12 mouse cellular contexts compared by ENCODE assay signal in the genomic region with DNA sequence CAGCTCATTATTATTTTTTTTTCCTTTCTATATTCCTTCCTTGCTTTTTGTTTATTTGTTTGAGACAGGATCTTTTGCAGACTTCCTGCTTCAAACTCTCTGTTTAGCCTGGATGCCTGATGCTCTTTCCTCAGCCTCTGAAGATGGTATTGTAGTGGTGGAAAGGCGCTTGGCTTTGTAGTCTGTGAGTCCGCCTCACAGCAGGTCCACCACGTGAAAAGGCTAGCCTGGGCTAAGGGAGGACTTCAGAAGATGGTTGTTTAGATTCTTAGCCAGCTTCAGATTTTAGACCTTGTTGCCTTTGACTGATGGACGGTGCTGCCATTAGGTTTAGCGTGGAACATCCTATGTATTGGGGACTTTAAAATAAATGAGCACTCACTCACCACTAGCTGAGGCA. TPM values are rescaled to one million over a fixed set of nuclear protein-coding genes. Genes with fewer than 3 reads are reported as not detected.
DNase-seq lines count a peak whose midpoint lies in the region; ATAC-seq and TF ChIP-seq lines count a peak whose summit lies in the region.
"Had no signal": no experiment of that assay in that cellular context is flagged by ENCODE, and none has a peak within 500 bp of the region (broad histone marks: within the 10 kb centered on the region; RNA-seq: fewer than 3 reads in every experiment).

No protein-coding gene starts in this region.

- ATAC-seq in heart, embryonic 14.5 days (ENCODE audit: insufficient number of reproducible peaks, insufficient read depth, low FRiP score, low read depth), result no peak
- no peak for ATAC-seq in heart, embryonic 16.5 days (replicated peaks; ENCODE audit: extremely low read depth, insufficient read depth, low FRiP score)
- ATAC-seq in liver, embryonic 12.5 days, result no peak

- DNase-seq in heart, postnatal 10 days, result no peak
- no peak for DNase-seq in cerebellum, postnatal 10 days
- DNase-seq in embryo, embryonic 10 days (ENCODE audit: low spot score), result no peak
- DNase-seq in layer of hippocampus, adult 11-12 months (ENCODE audit: low spot score), result no peak
- DNase-seq: cerebellum, postnatal 36 days; gastrocnemius, postnatal 14 days; thymus, adult 18-20 months had no signal

- H3K9me3 ChIP-seq in heart, embryonic 14.5 days (ENCODE audit: control insufficient read depth, low read length), result no peaks in the 10 kb centered on the region
- no peaks in the 10 kb centered on the region for H3K9me3 ChIP-seq in heart, embryonic 16.5 days (replicated peaks; ENCODE audit: control insufficient read depth, low read length)
- no peaks in the 10 kb centered on the region for H3K9me3 ChIP-seq in liver, embryonic 12.5 days (replicated peaks)

- intact Hi-C loops in heart, postnatal 10 days (cut with DNase I), result loop anchor here (2.0 kb wide), 2 partner anchors 43 to 73 kb away; no protein-coding TSS in a partner anchor

- no peak for TF ChIP-seq CTCF in cortical plate, adult 2 months (IDR thresholded peaks at IDR 0.05; ENCODE audit: extremely low read depth, insufficient read depth, low read length)

- H3K9ac ChIP-seq in heart, embryonic 14.5 days (ENCODE audit: low read length), result no peak overlapping the region
- H3K9ac ChIP-seq in heart, embryonic 16.5 days (ENCODE audit: low read length), result no peak overlapping the region; the same call in 1 of the 2 replicates
- H3K9ac ChIP-seq in liver, embryonic 12.5 days, result no peak overlapping the region

- 0 out of 4 replicates have a peak overlapping the region, but pooled peaks of 1 of the 2 experiments have one; percentile 83 for H3K4me3 ChIP-seq in heart, embryonic 14.5 days (ENCODE audit: control insufficient read depth in 1 of 2, insufficient read depth in 1 of 2, low read depth in 1 of 2, low read length in 2 of 2)
- peak overlapping the region; percentile 7; the same call in 1 of the 2 replicates for H3K4me3 ChIP-seq in cortical plate, adult 2 months (ENCODE audit: insufficient read depth, low read length)
- no peak overlapping the region for H3K4me3 ChIP-seq in heart, embryonic 16.5 days (ENCODE audit: low read length)
- H3K4me3 ChIP-seq in liver, embryonic 12.5 days, result 0 out of 2 replicates have a peak overlapping the region, but pooled peaks have one; percentile 69
- H3K4me3 ChIP-seq: megakaryocyte, embryonic 14.5 days had no signal

- H3K4me1 ChIP-seq in heart, embryonic 14.5 days (ENCODE audit: control insufficient read depth in 2 of 2, insufficient read depth in 2 of 2, low read length in 2 of 2), result peaks cover 0 to 6% of the 10 kb centered on the region in 2 experiments; a peak in 1 of 4 replicates
- no peaks in the 10 kb centered on the region for H3K4me1 ChIP-seq in cortical plate, adult 2 months (ENCODE audit: control insufficient read depth, insufficient read depth, low read length)
- H3K4me1 ChIP-seq in heart, embryonic 16.5 days (ENCODE audit: control insufficient read depth, insufficient read depth, low read length), result peaks cover 6% of the 10 kb centered on the region
- H3K4me1 ChIP-seq in liver, embryonic 12.5 days, result peaks cover 27% of the 10 kb centered on the region

- TF ChIP-seq POLR2A in cortical plate, adult 2 months (IDR thresholded peaks at IDR 0.05; ENCODE audit: extremely low read depth, insufficient read depth, low read length), result no peak

- peak overlapping the region; percentile 89; the same call in 1 of the 2 replicates for H3K4me2 ChIP-seq in heart, embryonic 14.5 days (ENCODE audit: low read length)
- peak overlapping the region; percentile 95 for H3K4me2 ChIP-seq in heart, embryonic 16.5 days (ENCODE audit: low read depth, low read length)
- H3K4me2 ChIP-seq in liver, embryonic 12.5 days, result peak overlapping the region; percentile 97

- no peaks in the 10 kb centered on the region for H3K27me3 ChIP-seq in heart, embryonic 14.5 days (ENCODE audit: control insufficient read depth, insufficient read depth, low read length)
- H3K27me3 ChIP-seq in heart, embryonic 16.5 days (ENCODE audit: control insufficient read depth, insufficient read depth, low read length), result no peaks in the 10 kb centered on the region
- peaks cover 12% of the 10 kb centered on the region for H3K27me3 ChIP-seq in liver, embryonic 12.5 days (replicated peaks)

- 82% methylated on average over 5 of the region's 5 CpGs for WGBS in heart, embryonic 14.5 days
- 78% methylated on average over 5 of the region's 5 CpGs for whole genome bisulfite sequencing in heart, embryonic 16.5 days
- 79% methylated on average over 5 of the region's 5 CpGs for WGBS in liver, embryonic 12.5 days (ENCODE audit: insufficient replicate concordance)

- H3K36me3 ChIP-seq in heart, embryonic 14.5 days (ENCODE audit: control insufficient read depth, insufficient read depth, low read length), result no peaks in the 10 kb centered on the region
- no peaks in the 10 kb centered on the region for H3K36me3 ChIP-seq in heart, embryonic 16.5 days (ENCODE audit: control insufficient read depth, insufficient read depth)
- no peaks in the 10 kb centered on the region for H3K36me3 ChIP-seq in liver, embryonic 12.5 days

- H3K27ac ChIP-seq in heart, embryonic 14.5 days (replicated peaks in 1 of 2; ENCODE audit: control insufficient read depth in 1 of 2, insufficient read depth in 1 of 2, low read depth in 2 of 2, low read length in 2 of 2), result no peak overlapping the region
- no peak overlapping the region for H3K27ac ChIP-seq in cortical plate, adult 2 months (ENCODE audit: insufficient read depth, low read length)
- H3K27ac ChIP-seq in heart, embryonic 16.5 days (ENCODE audit: low read length), result no peak overlapping the region
- no peak overlapping the region for H3K27ac ChIP-seq in liver, embryonic 12.5 days

RNA-seq across cellular contexts. Expression of gene Dcbld1, which starts 2.0 kb away (rescaled TPM):
- polyA plus RNA-seq in heart, embryonic 14.5 days (2014; fragmentation: Nextera tagmentation; extraction: Ambion mirVana), result 5.8 and 6.3 TPM in 2 replicates
- total RNA-seq in heart, postnatal 10 days (2021), result 1 to 10 TPM; 8.6 TPM
- polyA plus RNA-seq in cortical plate, adult 2 months (2012; rRNA removed), result 5.7 and 5.9 TPM in 2 replicates
- polyA plus RNA-seq in heart, embryonic 16.5 days (2015; fragmentation: Nextera tagmentation; extraction: Ambion mirVana), result 8.8 and 9.8 TPM in 2 replicates
- polyA plus RNA-seq in liver, embryonic 12.5 days (2016; fragmentation: Nextera tagmentation; extraction: Ambion mirVana), result 7.5 and 8.7 TPM in 2 replicates

RNA-seq across cellular contexts. Expression of gene Ros1, which starts 40.4 kb away (rescaled TPM):
- polyA plus RNA-seq in heart, embryonic 14.5 days (2014; fragmentation: Nextera tagmentation; extraction: Ambion mirVana), result not detected in 2 replicates
- under 1 TPM in 1 of 2 experiments, not detected in 1; 0.07 TPM for total RNA-seq in heart, postnatal 10 days (2021)
- not detected in 2 replicates for polyA plus RNA-seq in cortical plate, adult 2 months (2012; rRNA removed)
- not detected in 2 replicates for polyA plus RNA-seq in heart, embryonic 16.5 days (2015; fragmentation: Nextera tagmentation; extraction: Ambion mirVana)
- 0.07 and 0.08 TPM in 2 replicates for polyA plus RNA-seq in liver, embryonic 12.5 days (2016; fragmentation: Nextera tagmentation; extraction: Ambion mirVana)
